Mouse (Mus musculus): Measurements from ENCODE around the gene Tmco5b.

The Tmco5b gene

GRCm38 (mm10) chr2:113285432-113285831, at the start of gene Tmco5b:
Tmco5b (plus strand) TSS chr2:113285732.
- no peak for DNase-seq (ENCODE audit: low spot score)

- DNase-seq (ENCODE audit: low spot score): no peak
Observed at GRCm38 (mm10) chr2:113236993-113237392, 48.5 kb upstream of the Tmco5b start.

GRCm38 (mm10) chr2:113238871-113239270, 46.7 kb upstream of the Tmco5b start:
- DNase-seq (ENCODE audit: low spot score): no peak

- DNase-seq (ENCODE audit: low spot score): peak; percentile 81
Observed at GRCm38 (mm10) chr2:113302349-113303239, 17.1 kb downstream of the Tmco5b start.

- DNase-seq (ENCODE audit: low spot score): no peak
Observed at GRCm38 (mm10) chr2:113303240-113303538, 17.7 kb downstream of the Tmco5b start.

- peak; percentile 80 for DNase-seq (ENCODE audit: low spot score)
Observed at GRCm38 (mm10) chr2:113305339-113305738, 19.8 kb downstream of the Tmco5b start.

GRCm38 (mm10) chr2:113311211-113311610, 25.7 kb downstream of the Tmco5b start:
- DNase-seq (ENCODE audit: low spot score): no peak

- DNase-seq (ENCODE audit: low spot score): no peak
Observed at GRCm38 (mm10) chr2:113323016-113323415, 37.5 kb downstream of the Tmco5b start.

- DNase-seq (ENCODE audit: low spot score): no peak
Observed at GRCm38 (mm10) chr2:113333799-113334541, 48.4 kb downstream of the Tmco5b start.

GRCm38 (mm10) chr2:113335561-113336294, 50.2 kb downstream of the Tmco5b start:
- no peak for DNase-seq (ENCODE audit: low spot score)

GRCm38 (mm10) chr2:113344536-113344935, 59.0 kb downstream of the Tmco5b start:
- no peak for DNase-seq (ENCODE audit: low spot score)
